Mouse (Mus musculus): Measurements from ENCODE around the gene H2-Oa.

The H2-Oa gene

GRCm38 (mm10) chr17:34092197-34092875, at the start of gene H2-Oa:
TSS of gene H2-Oa (plus strand) at chr17:34092340.
- DNase-seq (ENCODE audit: low read depth): peak; percentile 61

GRCm38 (mm10) chr17:34045941-34046340, 46.2 kb upstream of the H2-Oa start:
- DNase-seq (ENCODE audit: low read depth): no peak

- peak; percentile 65 for DNase-seq (ENCODE audit: low read depth)
Observed at GRCm38 (mm10) chr17:34047404-34048050, 44.6 kb upstream of the H2-Oa start.

- DNase-seq (ENCODE audit: low read depth): peak; percentile 45
Observed at GRCm38 (mm10) chr17:34057224-34057623, 34.9 kb upstream of the H2-Oa start.

- DNase-seq (ENCODE audit: low read depth): peak; percentile 67
Observed at GRCm38 (mm10) chr17:34068864-34069263, 23.3 kb upstream of the H2-Oa start.

- DNase-seq (ENCODE audit: low read depth): peak; percentile 86
Observed at GRCm38 (mm10) chr17:34072091-34072490, 20.0 kb upstream of the H2-Oa start.

- DNase-seq (ENCODE audit: low read depth): peak; percentile 83
Observed at GRCm38 (mm10) chr17:34075271-34075670, 16.9 kb upstream of the H2-Oa start.

- peak; percentile 88 for DNase-seq (ENCODE audit: low read depth)
Observed at GRCm38 (mm10) chr17:34077549-34077948, 14.6 kb upstream of the H2-Oa start.

GRCm38 (mm10) chr17:34078148-34078547, 14.0 kb upstream of the H2-Oa start:
- DNase-seq (ENCODE audit: low read depth): peak; percentile 42

- no peak for DNase-seq (ENCODE audit: low read depth)
Observed at GRCm38 (mm10) chr17:34079002-34079401, 13.1 kb upstream of the H2-Oa start.

GRCm38 (mm10) chr17:34079621-34080020, 12.5 kb upstream of the H2-Oa start:
- peak; percentile 86 for DNase-seq (ENCODE audit: low read depth)

- DNase-seq (ENCODE audit: low read depth): no peak
Observed at GRCm38 (mm10) chr17:34083104-34083503, 9.0 kb upstream of the H2-Oa start.

GRCm38 (mm10) chr17:34087386-34087785, 4.8 kb upstream of the H2-Oa start:
- DNase-seq (ENCODE audit: low read depth): peak; percentile 34

GRCm38 (mm10) chr17:34088124-34088523, 4.0 kb upstream of the H2-Oa start:
- no peak for DNase-seq (ENCODE audit: low read depth)

GRCm38 (mm10) chr17:34090923-34091322, 1.2 kb upstream of the H2-Oa start:
- DNase-seq (ENCODE audit: low read depth): peak; percentile 66

GRCm38 (mm10) chr17:34093199-34093874, 1.2 kb downstream of the H2-Oa start:
- peak; percentile 65 for DNase-seq (ENCODE audit: low read depth)

- no peak for DNase-seq (ENCODE audit: low read depth)
Observed at GRCm38 (mm10) chr17:34094283-34095035, 2.3 kb downstream of the H2-Oa start.

GRCm38 (mm10) chr17:34096497-34097010, 4.4 kb downstream of the H2-Oa start:
- DNase-seq (ENCODE audit: low read depth): peak; percentile 69

- DNase-seq (ENCODE audit: low read depth): peak; percentile 35
Observed at GRCm38 (mm10) chr17:34097272-34097671, 5.1 kb downstream of the H2-Oa start.

GRCm38 (mm10) chr17:34098709-34099479, 6.8 kb downstream of the H2-Oa start:
- DNase-seq (ENCODE audit: low read depth): no peak

GRCm38 (mm10) chr17:34099531-34099930, 7.4 kb downstream of the H2-Oa start:
- no peak for DNase-seq (ENCODE audit: low read depth)

Measured in 416B (cell line).